Mouse (Mus musculus): ENCODE measurements around the gene Nr5a2.

The Nr5a2 gene

GRCm38 (mm10) chr1:136960428-136961012 is at the start of gene Nr5a2:
TSS of gene Nr5a2 (minus strand) at chr1:136960448.
- DNase-seq (ENCODE audit: low spot score) = no peak

- DNase-seq (ENCODE audit: low spot score) = no peak
Measured at GRCm38 (mm10) chr1:137008726-137009239, 48.5 kb upstream of the Nr5a2 start.

- no peak for DNase-seq (ENCODE audit: low spot score)
Measured at GRCm38 (mm10) chr1:137003816-137004215, 43.6 kb upstream of the Nr5a2 start.

GRCm38 (mm10) chr1:137003144-137003543 is 42.9 kb upstream of the Nr5a2 start:
- no peak for DNase-seq (ENCODE audit: low spot score)

GRCm38 (mm10) chr1:136991762-136992352 is 31.6 kb upstream of the Nr5a2 start:
- DNase-seq (ENCODE audit: low spot score) = no peak

- no peak for DNase-seq (ENCODE audit: low spot score)
Measured at GRCm38 (mm10) chr1:136980253-136980893, 20.1 kb upstream of the Nr5a2 start.

GRCm38 (mm10) chr1:136977867-136978266 is 17.6 kb upstream of the Nr5a2 start:
- no peak for DNase-seq (ENCODE audit: low spot score)

- DNase-seq (ENCODE audit: low spot score) = no peak
Measured at GRCm38 (mm10) chr1:136974040-136974439, 13.8 kb upstream of the Nr5a2 start.

- DNase-seq (ENCODE audit: low spot score) = no peak
Measured at GRCm38 (mm10) chr1:136973016-136973415, 12.8 kb upstream of the Nr5a2 start.

- DNase-seq (ENCODE audit: low spot score) = no peak
Measured at GRCm38 (mm10) chr1:136970995-136971394, 10.7 kb upstream of the Nr5a2 start.

GRCm38 (mm10) chr1:136966728-136967386 is 6.6 kb upstream of the Nr5a2 start:
- DNase-seq (ENCODE audit: low spot score) = no peak

- DNase-seq (ENCODE audit: low spot score) = no peak
Measured at GRCm38 (mm10) chr1:136959491-136959890, 757 bp downstream of the Nr5a2 start.

- DNase-seq (ENCODE audit: low spot score) = no peak
Measured at GRCm38 (mm10) chr1:136958666-136959065, 1.6 kb downstream of the Nr5a2 start.

- no peak for DNase-seq (ENCODE audit: low spot score)
Measured at GRCm38 (mm10) chr1:136958185-136958584, 2.1 kb downstream of the Nr5a2 start.

GRCm38 (mm10) chr1:136957696-136958095 is 2.6 kb downstream of the Nr5a2 start:
- DNase-seq (ENCODE audit: low spot score) = no peak

GRCm38 (mm10) chr1:136954108-136954494 is 6.1 kb downstream of the Nr5a2 start:
- no peak for DNase-seq (ENCODE audit: low spot score)

- no peak for DNase-seq (ENCODE audit: low spot score)
Measured at GRCm38 (mm10) chr1:136953444-136954107, 6.7 kb downstream of the Nr5a2 start.

GRCm38 (mm10) chr1:136952609-136953311 is 7.5 kb downstream of the Nr5a2 start:
- no peak for DNase-seq (ENCODE audit: low spot score)

- DNase-seq (ENCODE audit: low spot score) = no peak
Measured at GRCm38 (mm10) chr1:136951946-136952531, 8.2 kb downstream of the Nr5a2 start.

GRCm38 (mm10) chr1:136951155-136951650 is 9.0 kb downstream of the Nr5a2 start:
- no peak for DNase-seq (ENCODE audit: low spot score)

GRCm38 (mm10) chr1:136949323-136949741 is 10.9 kb downstream of the Nr5a2 start:
- DNase-seq (ENCODE audit: low spot score) = no peak

Measured in layer of hippocampus, adult 11-12 months (tissue).